Mouse (Mus musculus) midbrain, embryonic 12.5 days (tissue): ENCODE results near the gene Ltbr. TPM values are rescaled to one million over a fixed set of nuclear protein-coding genes. Genes with fewer than 3 reads are reported as not detected.

Source experiments
- ATAC-seq: fragments of 200-750 bp; cut with Nextera tagmentation; 2 replicates; pipeline ENCODE4 v1.8.0; 2017; ENCODE audit warnings: low read depth, moderate TSS enrichment, moderate library complexity; ENCODE audit not compliant: low FRiP score
- H3K27ac ChIP-seq: fragments of 300-500 bp; sonication (generic); replicated peaks from 2 replicates; pipeline ENCODE4 v1.5.1; 2016; ENCODE audit warnings: mild to moderate bottlenecking
- H3K27me3 ChIP-seq: fragments of 300-500 bp; sonication (generic); 2 replicates; pipeline ENCODE4 v1.6.1; 2016; ENCODE audit warnings: mild to moderate bottlenecking
- H3K36me3 ChIP-seq: fragments of 300-500 bp; sonication (generic); 2 replicates; pipeline ENCODE4 v1.6.1; 2016
- H3K4me1 ChIP-seq: fragments of 300-500 bp; sonication (generic); 2 replicates; pipeline ENCODE4 v1.6.1; 2016
- H3K4me2 ChIP-seq: fragments of 300-500 bp; sonication (generic); replicated peaks from 2 replicates; pipeline ENCODE4 v1.6.1; 2016; ENCODE audit warnings: mild to moderate bottlenecking, moderate library complexity
- H3K4me3 ChIP-seq: fragments of 300-500 bp; sonication (generic); 2 replicates; pipeline ENCODE4 v1.5.1; 2016; ENCODE audit warnings: mild to moderate bottlenecking
- H3K9ac ChIP-seq: fragments of 300-500 bp; sonication (generic); replicated peaks from 2 replicates; pipeline ENCODE4 v1.6.1; 2016; ENCODE audit warnings: mild to moderate bottlenecking, moderate library complexity
- H3K9me3 ChIP-seq: fragments of 300-500 bp; sonication (generic); 2 replicates; pipeline ENCODE4 v1.6.1; 2016; ENCODE audit warnings: mild to moderate bottlenecking
- WGBS: fragments of 180-500 bp; shearing (Covaris S2); methylation state at CpG from one replicate; pipeline ENCODE4 v1.1.7; 2016; 5-methylcytosine and 5-hydroxymethylcytosine counted together
- polyA plus RNA-seq: library from polyadenylated mRNA; unstranded; fragments of >200 nt; fragmentation: Nextera tagmentation; extraction: Ambion mirVana; gene quantifications from 2 replicates; pipeline ENCODE4 v1.2.1, GENCODE M21; 2016

The Ltbr gene
- polyA plus RNA-seq, 1 experiment from 2014 or later = 20.2 TPM

- H3K27ac ChIP-seq = no peak overlapping the region
- H3K9me3 ChIP-seq = no peaks in the 10 kb centered on the region
- ATAC-seq = no peak
- no peak overlapping the region for H3K4me2 ChIP-seq
- no peaks in the 10 kb centered on the region for H3K4me1 ChIP-seq
- H3K9ac ChIP-seq = no peak overlapping the region
- H3K4me3 ChIP-seq = no peak overlapping the region
- H3K36me3 ChIP-seq = no peaks in the 10 kb centered on the region
- H3K27me3 ChIP-seq = no peaks in the 10 kb centered on the region
- WGBS = 87% methylated on average over 10 of the region's 10 CpGs
Measured at GRCm38 (mm10) chr6:125260006-125260555, 53.6 kb downstream of the Ltbr start.

Other genes starting within 250 kb of the Ltbr start
- 0.16 and 0.26 TPM in 2 replicates for gene Lpar5, start 246.0 kb downstream of the Ltbr start, polyA plus RNA-seq
- 127 and 132 TPM in 2 replicates for gene Chd4, start 217.9 kb downstream of the Ltbr start, polyA plus RNA-seq
- 54.1 and 56.4 TPM in 2 replicates for gene Nop2, start 182.0 kb downstream of the Ltbr start, polyA plus RNA-seq
- 18.7 and 18.8 TPM in 2 replicates for gene Iffo1, start 168.6 kb downstream of the Ltbr start, polyA plus RNA-seq
- gene Gapdh, start 147.4 kb downstream of the Ltbr start, polyA plus RNA-seq = 1,933 and 1,972 TPM in 2 replicates
- 183 and 192 TPM in 2 replicates for gene Ncapd2, start 122.2 kb downstream of the Ltbr start, polyA plus RNA-seq
- 165 and 172 TPM in 2 replicates for gene Mrpl51, start 122.1 kb downstream of the Ltbr start, polyA plus RNA-seq
- gene Vamp1, start 98.3 kb downstream of the Ltbr start, polyA plus RNA-seq = 4.7 and 5.3 TPM in 2 replicates
- gene Tapbpl, start 82.0 kb downstream of the Ltbr start, polyA plus RNA-seq = 1.9 and 2.5 TPM in 2 replicates
- 1.3 and 2.5 TPM in 2 replicates for gene Cd27, start 76.9 kb downstream of the Ltbr start, polyA plus RNA-seq
- not detected in 2 replicates for gene Tuba3a, start 27.8 kb downstream of the Ltbr start, polyA plus RNA-seq
- 0.41 and 0.43 TPM in 2 replicates for gene Scnn1a, start 6.8 kb upstream of the Ltbr start, polyA plus RNA-seq
- 17.7 and 22.8 TPM in 2 replicates for gene Tnfrsf1a, start 35.5 kb upstream of the Ltbr start, polyA plus RNA-seq
- gene Plekhg6, start 66.9 kb upstream of the Ltbr start, polyA plus RNA-seq = 0.05 and 0.17 TPM in 2 replicates
- gene Cd9, start 180.9 kb upstream of the Ltbr start, polyA plus RNA-seq = 35.5 and 38.5 TPM in 2 replicates
- 11.3 and 15.3 TPM in 2 replicates for gene Vwf, start 232.9 kb upstream of the Ltbr start, polyA plus RNA-seq